14 mouse cellular contexts compared by ENCODE assay signal in the genomic region with DNA sequence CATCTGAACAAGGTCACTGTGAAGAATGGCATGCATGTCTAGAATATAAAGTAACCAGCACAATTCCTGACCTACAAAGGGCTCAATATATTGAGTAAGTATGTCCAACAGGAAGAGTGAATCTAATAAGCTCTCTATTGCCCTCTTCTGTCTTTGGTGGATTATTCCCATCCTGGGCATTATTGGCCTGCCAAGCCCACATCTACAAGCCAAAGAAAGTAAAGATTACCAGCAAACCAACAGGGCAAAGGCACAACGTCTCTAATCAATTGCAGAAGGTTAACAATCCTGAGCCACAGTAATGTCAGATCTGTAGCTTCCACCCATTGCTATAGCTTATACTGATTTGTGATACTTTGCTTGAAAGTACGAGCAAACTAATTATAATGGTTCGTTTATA. TPM values are rescaled to one million over a fixed set of nuclear protein-coding genes. Genes with fewer than 3 reads are reported as not detected.
DNase-seq lines count a peak whose midpoint lies in the region; ATAC-seq and TF ChIP-seq lines count a peak whose summit lies in the region.
"Had no signal": no experiment of that assay in that cellular context is flagged by ENCODE, and none has a peak within 500 bp of the region (broad histone marks: within the 10 kb centered on the region; RNA-seq: fewer than 3 reads in every experiment).

No protein-coding gene starts in this region.

- TF ChIP-seq POLR2A in testis, adult 2 months (IDR thresholded peaks at IDR 0.05; ENCODE audit: control insufficient read depth, low read depth, low read length), result no peak

- H3K4me1 ChIP-seq in hindbrain, postnatal 0 days (ENCODE audit: insufficient read depth, low read length), result 0 out of 2 replicates have a peak, but pooled peaks cover 3% of the 10 kb centered on the region
- peaks cover 18% of the 10 kb centered on the region for H3K4me1 ChIP-seq in hindbrain, embryonic 12.5 days
- H3K4me1 ChIP-seq in testis, adult 2 months (ENCODE audit: control insufficient read depth, insufficient read depth, low read length), result peaks cover 10% of the 10 kb centered on the region
- peaks cover 74% of the 10 kb centered on the region for H3K4me1 ChIP-seq in liver, embryonic 12.5 days

- H3K9ac ChIP-seq in hindbrain, postnatal 0 days (replicated peaks; ENCODE audit: low read length), result no peak overlapping the region
- no peak overlapping the region for H3K9ac ChIP-seq in hindbrain, embryonic 12.5 days
- H3K9ac ChIP-seq in liver, embryonic 12.5 days, result peak overlapping the region; percentile 28
- H3K9ac ChIP-seq: stomach, embryonic 15.5 days had no signal

- no peaks in the 10 kb centered on the region for H3K9me3 ChIP-seq in hindbrain, postnatal 0 days (ENCODE audit: low read length)
- H3K9me3 ChIP-seq in hindbrain, embryonic 12.5 days (replicated peaks), result no peaks in the 10 kb centered on the region
- H3K9me3 ChIP-seq in liver, embryonic 12.5 days (replicated peaks), result no peaks in the 10 kb centered on the region
- H3K9me3 ChIP-seq: embryonic facial prominence, embryonic 10.5 days; stomach, embryonic 15.5 days had no signal

- 73% methylated on average over 3 of the region's 3 CpGs for WGBS in hindbrain, postnatal 0 days
- WGBS in hindbrain, embryonic 12.5 days, result 87% methylated on average over 3 of the region's 3 CpGs
- 60% methylated on average over 3 of the region's 3 CpGs for WGBS in liver, embryonic 12.5 days (ENCODE audit: insufficient replicate concordance)

- 0 out of 2 replicates have a peak, but pooled peaks cover 3% of the 10 kb centered on the region for H3K36me3 ChIP-seq in hindbrain, postnatal 0 days (ENCODE audit: insufficient read depth, low read length)
- peaks cover 2% of the 10 kb centered on the region; the same call in 1 of the 2 replicates for H3K36me3 ChIP-seq in hindbrain, embryonic 12.5 days
- no peaks in the 10 kb centered on the region; the same call in 1 of the 2 replicates for H3K36me3 ChIP-seq in testis, adult 2 months (ENCODE audit: control insufficient read depth, insufficient read depth, low read length)
- peaks cover 77% of the 10 kb centered on the region for H3K36me3 ChIP-seq in liver, embryonic 12.5 days

- DNase-seq in hindbrain, postnatal 0 days (ENCODE audit: low spot score), result no peak
- no peak for DNase-seq in testis, postnatal 10 days (ENCODE audit: low spot score)
- no peak for DNase-seq in thymus, adult 18-20 months
- no peak for DNase-seq in right cerebral cortex, postnatal 10 days (ENCODE audit: low spot score in 2 of 2)
- DNase-seq: adrenal gland, adult 2 months; cerebellum, adult 11 months; gastrocnemius, postnatal 36 days; kidney, adult 8-10 months had no signal

- H3K27ac ChIP-seq in hindbrain, postnatal 0 days, result no peak overlapping the region
- no peak overlapping the region for H3K27ac ChIP-seq in hindbrain, embryonic 12.5 days
- H3K27ac ChIP-seq in testis, adult 2 months (ENCODE audit: control insufficient read depth, insufficient read depth, low read depth, low read length), result peak overlapping the region; percentile 67
- peak overlapping the region; percentile 99; the same call in 1 of the 2 replicates for H3K27ac ChIP-seq in liver, embryonic 12.5 days
- H3K27ac ChIP-seq: embryonic facial prominence, embryonic 10.5 days; stomach, embryonic 15.5 days had no signal

- peak; percentile 29; the same call in 1 of the 2 replicates for TF ChIP-seq CTCF in hindbrain, postnatal 0 days (IDR thresholded peaks at IDR 0.05; ENCODE audit: low read depth)
- no peak for TF ChIP-seq CTCF in testis, adult 2 months (IDR thresholded peaks at IDR 0.05; ENCODE audit: control insufficient read depth, insufficient read depth, insufficient replicate concordance, low read depth, low read length)

- no peaks in the 10 kb centered on the region for H3K27me3 ChIP-seq in hindbrain, postnatal 0 days (ENCODE audit: insufficient read depth, low read length)
- no peaks in the 10 kb centered on the region for H3K27me3 ChIP-seq in hindbrain, embryonic 12.5 days
- no peaks in the 10 kb centered on the region for H3K27me3 ChIP-seq in testis, adult 2 months (ENCODE audit: control insufficient read depth, insufficient read depth, low read length)
- no peaks in the 10 kb centered on the region for H3K27me3 ChIP-seq in liver, embryonic 12.5 days (replicated peaks)
- H3K27me3 ChIP-seq: stomach, embryonic 15.5 days had no signal

- no peak for ATAC-seq in hindbrain, postnatal 0 days
- ATAC-seq in hindbrain, embryonic 12.5 days (ENCODE audit: low FRiP score), result no peak
- ATAC-seq in liver, embryonic 12.5 days, result no peak
- ATAC-seq: forebrain, embryonic 14.5 days had no signal

- no peak overlapping the region for H3K4me3 ChIP-seq in hindbrain, postnatal 0 days (ENCODE audit: low read length)
- H3K4me3 ChIP-seq in hindbrain, embryonic 12.5 days, result no peak overlapping the region
- H3K4me3 ChIP-seq in testis, adult 2 months (ENCODE audit: control insufficient read depth, low read depth, low read length), result no peak overlapping the region
- H3K4me3 ChIP-seq in liver, embryonic 12.5 days, result peak overlapping the region; percentile 78
- H3K4me3 ChIP-seq: embryonic facial prominence, embryonic 10.5 days; stomach, embryonic 15.5 days had no signal

- H3K4me2 ChIP-seq in hindbrain, postnatal 0 days (ENCODE audit: low read depth, low read length), result no peak overlapping the region
- H3K4me2 ChIP-seq in hindbrain, embryonic 12.5 days (replicated peaks), result no peak overlapping the region
- peak overlapping the region; percentile 84 for H3K4me2 ChIP-seq in liver, embryonic 12.5 days
- H3K4me2 ChIP-seq: stomach, embryonic 15.5 days had no signal

RNA-seq across cellular contexts. Expression of gene Serinc3, which starts 4.4 kb away (rescaled TPM):
- total RNA-seq in hindbrain, postnatal 0 days (2014; rRNA removed), result 82.6 and 97.4 TPM in 2 replicates
- 35.9 and 36.5 TPM in 2 replicates for polyA plus RNA-seq in hindbrain, postnatal 0 days (2015; fragmentation: Nextera tagmentation; extraction: Ambion mirVana)
- polyA plus RNA-seq in hindbrain, embryonic 12.5 days (2016; fragmentation: Nextera tagmentation; extraction: Ambion mirVana), result 36.2 and 38.4 TPM in 2 replicates
- polyA plus RNA-seq in testis, adult 2 months (2012; rRNA removed), result 208 and 270 TPM in 2 replicates
- polyA plus RNA-seq in liver, embryonic 12.5 days (2016; fragmentation: Nextera tagmentation; extraction: Ambion mirVana), result 127 and 132 TPM in 2 replicates

RNA-seq across cellular contexts. Expression of gene Pkig, which starts 17.7 kb away (rescaled TPM):
- 70.8 and 95.2 TPM in 2 replicates for total RNA-seq in hindbrain, postnatal 0 days (2014; rRNA removed)
- 136 and 141 TPM in 2 replicates for polyA plus RNA-seq in hindbrain, postnatal 0 days (2015; fragmentation: Nextera tagmentation; extraction: Ambion mirVana)
- 109 and 113 TPM in 2 replicates for polyA plus RNA-seq in hindbrain, embryonic 12.5 days (2016; fragmentation: Nextera tagmentation; extraction: Ambion mirVana)
- 319 and 325 TPM in 2 replicates for polyA plus RNA-seq in testis, adult 2 months (2012; rRNA removed)
- polyA plus RNA-seq in liver, embryonic 12.5 days (2016; fragmentation: Nextera tagmentation; extraction: Ambion mirVana), result 133 and 134 TPM in 2 replicates

RNA-seq across cellular contexts. Expression of gene Ttpal, which starts 38.4 kb away (rescaled TPM):
- 54.6 and 59.7 TPM in 2 replicates for total RNA-seq in hindbrain, postnatal 0 days (2014; rRNA removed)
- 27.9 and 28.0 TPM in 2 replicates for polyA plus RNA-seq in hindbrain, postnatal 0 days (2015; fragmentation: Nextera tagmentation; extraction: Ambion mirVana)
- polyA plus RNA-seq in hindbrain, embryonic 12.5 days (2016; fragmentation: Nextera tagmentation; extraction: Ambion mirVana), result 51.5 and 52.0 TPM in 2 replicates
- 2.5 and 4.0 TPM in 2 replicates for polyA plus RNA-seq in testis, adult 2 months (2012; rRNA removed)
- polyA plus RNA-seq in liver, embryonic 12.5 days (2016; fragmentation: Nextera tagmentation; extraction: Ambion mirVana), result 18.2 and 20.4 TPM in 2 replicates

Comparison
In these comparisons a context has a peak if more than half of its experiments do, and no peak if none do; other contexts are left out.
1. H3K27ac ChIP-seq: peak in testis, adult 2 months (single experiment) and liver, embryonic 12.5 days (single experiment); none in hindbrain, postnatal 0 days (single experiment) and hindbrain, embryonic 12.5 days (single experiment).